Mouse (Mus musculus): Measurements from ENCODE around the gene Rhbdd3.
"Not testable (repeated sequence)": the region's sequence is repeated elsewhere in the genome, so short reads cannot be mapped to it uniquely, and the experiment has no call there.

The Rhbdd3 gene

DNA sequence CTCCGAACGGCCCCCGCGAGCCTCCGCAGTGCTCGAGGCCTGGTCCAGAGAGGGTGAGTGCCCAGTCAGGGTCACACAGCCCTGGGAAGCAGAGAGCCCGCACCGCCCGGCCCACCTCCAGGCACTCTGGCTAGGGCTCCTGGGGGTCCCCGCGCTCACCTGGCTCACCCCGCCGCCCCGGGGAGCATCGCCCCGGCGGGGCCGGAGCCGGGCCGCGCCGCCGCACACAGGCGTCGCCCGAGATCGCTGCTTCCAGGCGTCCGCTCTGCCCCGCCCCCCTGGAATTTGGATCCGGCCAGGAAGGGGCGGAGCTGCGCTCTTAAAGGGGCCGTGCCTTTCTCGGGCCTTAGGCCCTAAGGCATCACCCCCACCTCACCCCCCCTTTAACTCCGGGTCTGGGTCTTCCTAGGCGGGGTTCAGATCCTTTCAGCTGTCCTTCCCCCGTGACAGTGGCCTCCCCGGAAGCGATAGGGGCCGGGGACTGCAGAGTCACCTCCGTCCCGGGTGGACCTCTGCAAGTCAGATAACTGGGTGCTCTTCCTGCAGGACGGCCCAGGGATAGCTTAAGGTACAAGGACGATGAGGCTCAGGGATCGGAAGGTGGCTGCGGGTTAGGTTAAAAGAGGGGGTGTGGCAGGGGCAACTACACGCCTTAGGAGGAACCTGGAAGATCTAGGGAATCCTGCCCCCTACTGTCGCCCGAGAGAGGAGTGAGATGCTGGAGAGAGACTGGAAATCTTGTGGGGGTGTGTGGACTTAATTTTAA is 33.5 kb upstream of the Rhbdd3 start, which contains the start of gene Gas2l1:
Gene Gas2l1 (minus strand): TSS at position 272 of the 766 bp plus-strand sequence.
- peak; percentile 83 to 90 for DNase-seq (ENCODE audit: low spot score in 2 of 2)

- peak in 1 of 2 experiments; percentile 49 for DNase-seq (ENCODE audit: low spot score in 2 of 2)
Observed at GRCm38 (mm10) chr11:5067063-5067462, 31.7 kb upstream of the Rhbdd3 start.

GRCm38 (mm10) chr11:5068126-5068971 is 30.4 kb upstream of the Rhbdd3 start:
- peak in 1 of 2 experiments; percentile 35 for DNase-seq (ENCODE audit: low spot score in 2 of 2)

GRCm38 (mm10) chr11:5074882-5075281 is 23.8 kb upstream of the Rhbdd3 start:
- DNase-seq (ENCODE audit: low spot score in 2 of 2), result no peak

DNA sequence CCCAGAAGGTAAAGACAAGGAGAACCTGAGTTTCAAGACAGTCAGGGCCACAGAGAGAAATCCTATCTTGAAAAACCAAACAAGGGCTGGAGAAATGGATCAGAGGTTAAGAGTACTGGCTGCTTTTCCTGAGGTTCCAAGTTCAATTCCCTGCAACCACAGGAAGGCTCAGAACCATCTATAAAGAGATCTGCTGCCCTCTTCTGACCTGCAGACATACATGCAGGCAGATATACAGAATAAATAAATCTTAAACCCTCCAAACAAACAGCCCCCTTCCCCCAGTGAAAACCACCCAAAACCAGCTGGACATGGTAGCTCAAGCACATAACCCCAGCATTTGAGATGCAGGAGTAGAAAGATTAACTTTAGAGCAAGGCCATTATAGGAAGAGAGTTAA is 23.0 kb upstream of the Rhbdd3 start:
- no peak for DNase-seq (ENCODE audit: low spot score in 2 of 2)

DNA sequence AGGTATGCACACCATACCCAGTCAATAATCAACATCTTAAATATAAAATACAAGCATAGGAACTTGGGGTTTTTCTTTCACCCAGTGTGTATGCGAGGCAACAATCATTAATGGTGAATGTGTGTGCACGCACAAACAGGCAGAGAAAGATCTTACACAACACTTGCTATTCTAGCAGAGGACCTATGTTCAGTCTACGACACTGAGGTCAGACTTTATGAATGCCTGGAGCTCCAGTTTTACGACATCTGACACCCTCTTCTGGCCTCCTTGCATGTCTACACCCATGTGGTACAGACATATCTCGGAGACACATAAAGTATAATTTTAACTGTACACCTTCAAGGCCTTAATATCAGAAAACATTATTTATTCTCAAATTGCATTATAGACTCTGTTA is 21.9 kb upstream of the Rhbdd3 start:
- DNase-seq (ENCODE audit: low spot score in 2 of 2), result not testable (repeated sequence)

DNA sequence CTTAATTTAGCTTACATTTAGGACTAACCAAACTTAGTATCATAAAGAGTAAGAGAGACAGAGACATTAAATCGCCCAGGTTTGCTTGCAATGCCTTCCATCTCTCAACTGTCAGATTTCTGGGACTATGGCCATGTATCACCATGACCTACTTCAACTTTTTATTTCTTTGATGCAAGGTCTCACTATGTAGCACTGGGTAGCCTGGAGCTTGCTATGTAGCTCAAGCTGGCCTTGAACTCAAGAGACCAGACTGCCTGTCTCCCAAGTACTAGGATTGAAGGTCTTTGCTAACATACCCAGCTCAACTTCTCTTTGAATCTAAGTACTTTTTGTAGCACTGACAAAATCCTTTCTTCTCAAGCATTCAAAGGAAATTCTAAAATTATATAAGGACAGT is 9.6 kb upstream of the Rhbdd3 start:
- no peak for DNase-seq (ENCODE audit: low spot score in 2 of 2)

DNA sequence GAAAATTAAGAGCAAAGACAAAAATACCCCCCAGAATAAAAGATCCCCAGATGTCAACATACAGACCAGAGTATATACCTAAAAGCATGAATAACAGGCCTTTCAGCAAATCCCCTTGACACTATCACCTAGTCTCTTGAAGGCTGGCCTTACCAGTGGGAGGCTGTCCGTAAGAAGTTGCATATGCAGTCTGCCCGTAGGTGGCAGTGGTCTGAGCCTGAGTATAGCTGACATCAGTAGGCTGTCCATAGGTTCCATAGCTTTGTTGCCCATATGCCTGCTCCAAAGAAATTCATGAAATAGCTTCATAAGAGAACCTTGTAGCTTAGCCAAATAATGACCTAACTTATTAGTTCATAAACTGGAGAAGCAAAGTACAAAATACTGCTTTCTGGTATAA is 7.0 kb upstream of the Rhbdd3 start:
- DNase-seq (ENCODE audit: low spot score in 2 of 2), result no peak

DNA sequence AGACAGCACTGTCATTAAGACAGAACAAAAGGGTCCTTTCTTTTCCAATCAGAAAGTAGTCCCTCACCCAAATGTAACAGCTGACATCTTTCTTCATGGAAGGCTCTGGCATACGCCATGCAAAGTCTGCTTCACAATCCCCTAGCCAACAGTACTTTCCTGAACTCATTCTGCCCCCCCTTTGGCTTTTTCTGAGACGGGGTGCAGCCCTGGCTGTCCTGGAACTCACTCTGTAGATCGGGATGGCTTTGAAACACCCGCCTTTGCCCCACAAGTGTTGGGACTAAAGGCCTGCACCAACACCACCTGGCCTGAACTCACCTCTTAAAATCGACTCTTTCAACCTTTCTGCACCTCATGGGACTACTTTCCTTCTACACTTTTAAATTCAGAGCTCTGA is 2.8 kb upstream of the Rhbdd3 start:
- no peak for DNase-seq (ENCODE audit: low spot score in 2 of 2)

GRCm38 (mm10) chr11:5096480-5097020 is 2.2 kb upstream of the Rhbdd3 start:
- DNase-seq (ENCODE audit: low spot score in 2 of 2), result no peak

GRCm38 (mm10) chr11:5098035-5098735 is 541 bp upstream of the Rhbdd3 start:
- no peak for DNase-seq (ENCODE audit: low spot score in 2 of 2)

DNA sequence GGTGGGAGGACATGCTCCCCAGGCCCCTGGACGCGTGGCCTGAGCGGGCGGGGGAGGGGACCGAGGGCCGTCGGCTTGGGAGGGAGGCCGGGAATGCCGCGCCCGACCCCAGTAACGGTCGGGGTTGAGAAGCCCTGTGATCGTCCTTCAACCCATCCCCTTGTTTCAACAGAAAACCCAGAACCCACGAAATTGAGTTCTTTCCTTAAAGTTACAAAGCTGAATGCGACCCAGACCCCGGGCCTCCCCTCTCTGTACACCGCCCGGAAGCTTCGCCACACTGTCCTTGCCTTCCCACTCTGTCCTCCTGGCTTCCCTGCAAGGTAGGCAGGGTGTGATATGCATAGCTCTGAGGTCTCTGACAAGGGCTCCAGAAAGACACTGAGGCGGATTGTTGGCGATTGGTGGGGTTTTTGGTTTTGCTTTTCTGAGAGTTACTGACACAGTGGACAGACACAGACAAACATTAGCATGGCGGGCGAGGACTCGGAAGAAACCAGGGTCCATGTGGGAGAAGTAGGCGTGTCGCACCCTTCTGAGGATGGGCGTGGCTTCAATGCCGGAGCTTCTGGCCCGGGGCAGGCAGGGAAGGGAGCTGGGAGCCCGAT is 954 bp downstream of the Rhbdd3 start:
- DNase-seq (ENCODE audit: low spot score in 2 of 2), result peak; percentile 80 to 86

- no peak for DNase-seq (ENCODE audit: low spot score in 2 of 2)
Observed at GRCm38 (mm10) chr11:5100283-5100682, 1.6 kb downstream of the Rhbdd3 start.

- no peak for DNase-seq (ENCODE audit: low spot score in 2 of 2)
Observed at GRCm38 (mm10) chr11:5100801-5101200, 2.1 kb downstream of the Rhbdd3 start.

- no peak for DNase-seq (ENCODE audit: low spot score in 2 of 2)
Observed at GRCm38 (mm10) chr11:5101641-5102040, 2.9 kb downstream of the Rhbdd3 start.

DNA sequence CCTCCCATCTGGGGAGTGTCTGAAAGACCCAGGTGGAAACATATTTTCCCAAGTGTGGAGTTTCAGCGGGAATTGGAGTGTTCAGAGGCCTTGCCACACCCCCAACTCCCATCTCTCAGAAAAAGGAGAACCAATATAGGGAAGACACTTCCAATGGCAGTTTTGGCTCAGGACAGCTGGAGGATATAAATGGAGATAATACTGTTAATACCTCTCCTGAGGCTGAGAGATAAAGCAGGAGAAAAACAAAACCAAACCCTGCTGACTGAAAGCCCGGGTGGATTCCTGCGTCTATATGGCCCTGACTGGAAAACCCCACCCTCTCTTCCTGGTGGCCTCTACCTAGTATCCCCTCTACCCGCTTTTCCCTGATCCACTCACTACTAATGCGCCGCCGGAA is 3.7 kb downstream of the Rhbdd3 start:
- DNase-seq (ENCODE audit: low spot score in 2 of 2), result no peak

DNA sequence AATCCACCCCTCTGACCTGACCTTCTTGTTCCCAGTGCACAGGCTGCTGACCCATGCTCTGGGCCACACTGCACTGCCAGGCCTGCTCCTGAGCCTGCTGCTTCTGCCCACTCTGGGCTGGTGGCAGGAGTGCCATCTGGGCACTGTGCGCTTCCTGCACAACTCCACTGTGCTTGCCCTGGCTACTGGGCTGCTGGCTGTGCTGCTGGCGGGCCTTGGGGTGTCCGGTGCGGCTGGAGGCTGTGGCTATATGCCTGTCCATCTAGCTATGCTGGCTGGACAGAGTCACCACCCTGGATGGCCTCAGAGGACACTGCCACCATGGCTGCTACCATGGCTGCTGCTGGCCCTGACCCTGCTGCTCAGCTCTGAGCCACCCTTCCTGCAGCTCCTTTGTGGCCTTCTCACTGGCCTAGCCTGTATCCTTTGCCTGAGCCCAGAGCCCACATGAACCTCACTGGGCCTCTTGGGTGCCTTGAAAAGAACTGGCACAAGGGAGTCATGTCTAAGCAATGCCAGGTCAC is 5.3 kb downstream of the Rhbdd3 start:
- DNase-seq (ENCODE audit: low spot score in 2 of 2), result no peak

DNA sequence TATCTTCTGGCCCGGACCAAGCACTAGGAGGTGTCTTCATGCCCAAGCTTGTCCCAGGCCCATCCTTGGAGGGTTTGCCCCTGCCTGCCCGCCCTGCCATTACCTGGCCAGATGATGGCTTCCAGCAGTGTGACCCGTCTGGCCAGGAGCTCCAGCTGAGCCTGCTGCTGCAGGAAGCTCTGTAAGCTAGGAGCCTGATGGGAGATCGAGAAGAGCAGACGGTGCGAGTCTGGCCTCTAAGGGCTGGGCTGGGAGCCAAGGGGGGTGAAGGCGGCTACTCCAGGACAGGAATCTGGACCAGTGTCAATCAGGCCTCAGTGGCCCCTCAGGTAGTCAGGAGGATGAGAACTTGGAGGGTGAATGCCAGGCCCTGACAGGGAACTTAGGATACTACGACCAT is 10.7 kb downstream of the Rhbdd3 start:
- no peak for DNase-seq (ENCODE audit: low spot score in 2 of 2)

DNA sequence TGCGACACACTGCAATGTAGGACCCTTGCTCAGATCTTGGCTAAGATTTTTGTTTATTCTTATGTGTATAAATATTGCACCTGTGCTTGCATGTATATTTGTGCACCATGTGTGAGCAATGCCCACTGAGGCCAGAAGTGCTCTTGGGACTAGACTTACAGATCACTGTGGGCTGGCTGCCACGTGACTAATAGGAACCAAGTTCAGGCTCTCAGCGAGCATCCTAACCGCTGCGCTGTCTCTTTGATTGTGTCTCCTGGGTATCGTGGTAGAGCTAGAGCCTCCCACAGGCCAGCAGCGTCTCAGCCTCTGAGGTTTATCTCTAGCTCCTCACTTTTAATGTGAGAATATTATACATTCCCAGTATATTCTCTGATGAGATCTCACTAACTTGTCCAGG is 14.9 kb downstream of the Rhbdd3 start:
- no peak for DNase-seq (ENCODE audit: low spot score in 2 of 2)

GRCm38 (mm10) chr11:5114931-5115581 is 16.3 kb downstream of the Rhbdd3 start:
- DNase-seq (ENCODE audit: low spot score in 2 of 2), result peak; percentile 74 to 90

- DNase-seq (ENCODE audit: low spot score in 2 of 2), result no peak
Observed at GRCm38 (mm10) chr11:5125713-5126112, 27.0 kb downstream of the Rhbdd3 start.
